Comparison of ENCODE assay signal across 23 mouse cellular contexts in genomic region chr7:83111217-83111823, GRCm38 (mm10).
A peak's percentile ranks its signal among the peaks of the same experiment; 100 is the strongest.
DNase-seq lines count a peak whose midpoint lies in the region; ATAC-seq and TF ChIP-seq lines count a peak whose summit lies in the region.
"Had no signal": no experiment of that assay in that cellular context is flagged by ENCODE, and none has a peak within 500 bp of the region (broad histone marks: within the 10 kb centered on the region; RNA-seq: fewer than 3 reads in every experiment).

No protein-coding gene starts in this region.

- H3K27ac ChIP-seq in hindbrain, embryonic 10.5 days, result 0 out of 2 replicates have a peak overlapping the region, but pooled peaks have one; percentile 23
- no peak overlapping the region for H3K27ac ChIP-seq in hindbrain, embryonic 12.5 days
- H3K27ac ChIP-seq in midbrain, embryonic 11.5 days (ENCODE audit: low read depth, low read length), result no peak overlapping the region
- no peak overlapping the region for H3K27ac ChIP-seq in midbrain, postnatal 0 days (ENCODE audit: low read depth, low read length)
- H3K27ac ChIP-seq in neural tube, embryonic 14.5 days (ENCODE audit: low read depth, low read length), result no peak overlapping the region
- H3K27ac ChIP-seq: embryonic facial prominence, embryonic 12.5 days; forebrain, embryonic 15.5 days; heart, embryonic 10.5 days had no signal

- TF ChIP-seq POLR2A in brain, embryonic 14.5 days (IDR thresholded peaks at IDR 0.05; ENCODE audit: borderline replicate concordance, extremely low read depth, insufficient read depth, insufficient read length, poor library complexity, severe bottlenecking), result no peak

- no peaks in the 10 kb centered on the region for H3K36me3 ChIP-seq in hindbrain, embryonic 10.5 days
- H3K36me3 ChIP-seq in hindbrain, embryonic 12.5 days, result no peaks in the 10 kb centered on the region
- H3K36me3 ChIP-seq in midbrain, embryonic 11.5 days (ENCODE audit: control insufficient read depth, insufficient read depth, low read length), result no peaks in the 10 kb centered on the region
- no peaks in the 10 kb centered on the region for H3K36me3 ChIP-seq in midbrain, postnatal 0 days (ENCODE audit: insufficient read depth, low read length)
- no peaks in the 10 kb centered on the region for H3K36me3 ChIP-seq in neural tube, embryonic 14.5 days (ENCODE audit: control insufficient read depth, insufficient read depth, low read length)
- H3K36me3 ChIP-seq: embryonic facial prominence, embryonic 12.5 days; forebrain, embryonic 15.5 days; G1E; heart, embryonic 10.5 days had no signal

- H3K4me1 ChIP-seq in hindbrain, embryonic 10.5 days (replicated peaks), result 0 out of 2 replicates have a peak, but pooled peaks cover 4% of the 10 kb centered on the region
- peaks cover 6% of the 10 kb centered on the region; the same call in 1 of the 2 replicates for H3K4me1 ChIP-seq in hindbrain, embryonic 12.5 days
- H3K4me1 ChIP-seq in midbrain, embryonic 11.5 days (ENCODE audit: control insufficient read depth, insufficient read depth, low read length), result no peaks in the 10 kb centered on the region; the same call in 1 of the 2 replicates
- H3K4me1 ChIP-seq in midbrain, postnatal 0 days (ENCODE audit: insufficient read depth, low read length), result no peaks in the 10 kb centered on the region
- no peaks in the 10 kb centered on the region for H3K4me1 ChIP-seq in neural tube, embryonic 14.5 days (ENCODE audit: control insufficient read depth, insufficient read depth, low read length)
- H3K4me1 ChIP-seq: embryonic facial prominence, embryonic 12.5 days; forebrain, embryonic 15.5 days; heart, embryonic 10.5 days had no signal

- no peak for ATAC-seq in hindbrain, embryonic 12.5 days (ENCODE audit: low FRiP score)
- no peak for ATAC-seq in midbrain, embryonic 11.5 days (ENCODE audit: low FRiP score)
- ATAC-seq in midbrain, postnatal 0 days (ENCODE audit: low FRiP score), result no peak
- peak; percentile 58; the same call in 1 of the 2 replicates for ATAC-seq in neural tube, embryonic 14.5 days (ENCODE audit: low read depth)
- ATAC-seq: CD4-positive, CD25-positive, alpha-beta regulatory T cell, adult 4 months; forebrain, embryonic 15.5 days; inflammation-experienced regulatory T-cells, adult 6 months had no signal

- no peaks in the 10 kb centered on the region for H3K27me3 ChIP-seq in hindbrain, embryonic 10.5 days (ENCODE audit: insufficient read depth, poor library complexity, severe bottlenecking)
- H3K27me3 ChIP-seq in hindbrain, embryonic 12.5 days, result no peaks in the 10 kb centered on the region
- no peaks in the 10 kb centered on the region for H3K27me3 ChIP-seq in midbrain, embryonic 11.5 days (ENCODE audit: control insufficient read depth, insufficient read depth, low read length)
- no peaks in the 10 kb centered on the region for H3K27me3 ChIP-seq in midbrain, postnatal 0 days (ENCODE audit: insufficient read depth, low read length)
- H3K27me3 ChIP-seq in neural tube, embryonic 14.5 days (ENCODE audit: control insufficient read depth, insufficient read depth, low read length), result no peaks in the 10 kb centered on the region
- H3K27me3 ChIP-seq: embryonic facial prominence, embryonic 12.5 days; forebrain, embryonic 15.5 days had no signal

- no peak overlapping the region for H3K9ac ChIP-seq in hindbrain, embryonic 12.5 days
- no peak overlapping the region for H3K9ac ChIP-seq in midbrain, embryonic 11.5 days (ENCODE audit: low read length)
- H3K9ac ChIP-seq in midbrain, postnatal 0 days (replicated peaks; ENCODE audit: low read length, poor library complexity, severe bottlenecking), result no peak overlapping the region
- H3K9ac ChIP-seq in neural tube, embryonic 14.5 days (replicated peaks; ENCODE audit: low read depth, low read length), result no peak overlapping the region
- H3K9ac ChIP-seq: embryonic facial prominence, embryonic 12.5 days; forebrain, embryonic 15.5 days had no signal

- no peak overlapping the region for H3K4me2 ChIP-seq in hindbrain, embryonic 12.5 days (replicated peaks)
- H3K4me2 ChIP-seq in midbrain, embryonic 11.5 days, result no peak overlapping the region
- no peak overlapping the region for H3K4me2 ChIP-seq in midbrain, postnatal 0 days (ENCODE audit: low read depth, low read length, poor library complexity, severe bottlenecking)
- H3K4me2 ChIP-seq in neural tube, embryonic 14.5 days (ENCODE audit: low read depth, low read length), result no peak overlapping the region
- H3K4me2 ChIP-seq: embryonic facial prominence, embryonic 12.5 days; forebrain, embryonic 15.5 days had no signal

- no peak overlapping the region for H3K4me3 ChIP-seq in hindbrain, embryonic 10.5 days
- no peak overlapping the region for H3K4me3 ChIP-seq in hindbrain, embryonic 12.5 days
- no peak overlapping the region for H3K4me3 ChIP-seq in midbrain, embryonic 11.5 days (ENCODE audit: low read depth, low read length)
- no peak overlapping the region for H3K4me3 ChIP-seq in midbrain, postnatal 0 days (ENCODE audit: low read depth, low read length)
- no peak overlapping the region for H3K4me3 ChIP-seq in neural tube, embryonic 14.5 days (ENCODE audit: low read depth, low read length)
- H3K4me3 ChIP-seq: embryonic facial prominence, embryonic 12.5 days; forebrain, embryonic 15.5 days; heart, embryonic 10.5 days had no signal

- DNase-seq in hindbrain, embryonic 10.5 days (ENCODE audit: low spot score), result no peak
- peak; percentile 51 for DNase-seq in midbrain, embryonic 11.5 days (ENCODE audit: low spot score, missing footprints)
- no peak for DNase-seq in midbrain, postnatal 0 days (ENCODE audit: low spot score)
- DNase-seq in brain, embryonic 14.5 days (ENCODE audit: low read depth), result peak; percentile 25
- DNase-seq in frontal cortex, postnatal 25 days (ENCODE audit: low spot score in 2 of 2), result no peak
- DNase-seq: adrenal gland, postnatal 14 days; B cell, adult 2 months; cerebellum, adult 11 months; cerebellum, adult 8-10 months; cerebellum, postnatal 14 days; embryo, embryonic 11 days; gastrocnemius, postnatal 10 days; heart, adult 18-20 months; heart, postnatal 10 days; heart, postnatal 4 days had no signal

- TF ChIP-seq CTCF in midbrain, postnatal 0 days (IDR thresholded peaks at IDR 0.05), result no peak
- TF ChIP-seq CTCF in brain, embryonic 14.5 days (IDR thresholded peaks at IDR 0.05; ENCODE audit: borderline replicate concordance, extremely low read depth, insufficient read depth, insufficient read length), result no peak

- WGBS in hindbrain, embryonic 10.5 days, result 80% methylated on average over 6 of the region's 6 CpGs
- 69% methylated on average over 6 of the region's 6 CpGs for WGBS in hindbrain, embryonic 12.5 days
- WGBS in midbrain, embryonic 11.5 days, result 79% methylated on average over 6 of the region's 6 CpGs
- 49% methylated on average over 6 of the region's 6 CpGs for WGBS in midbrain, postnatal 0 days
- WGBS in neural tube, embryonic 14.5 days, result 51% methylated on average over 6 of the region's 6 CpGs

- H3K9me3 ChIP-seq in hindbrain, embryonic 10.5 days, result no peaks in the 10 kb centered on the region
- H3K9me3 ChIP-seq in hindbrain, embryonic 12.5 days (replicated peaks), result no peaks in the 10 kb centered on the region
- H3K9me3 ChIP-seq in midbrain, embryonic 11.5 days (ENCODE audit: control insufficient read depth, low read length), result no peaks in the 10 kb centered on the region
- no peaks in the 10 kb centered on the region for H3K9me3 ChIP-seq in midbrain, postnatal 0 days (ENCODE audit: low read length)
- no peaks in the 10 kb centered on the region for H3K9me3 ChIP-seq in neural tube, embryonic 14.5 days (ENCODE audit: control insufficient read depth, low read length)
- H3K9me3 ChIP-seq: embryonic facial prominence, embryonic 12.5 days; forebrain, embryonic 15.5 days; G1E; heart, embryonic 10.5 days had no signal

Comparison
In these comparisons a context has a peak if more than half of its experiments do, and no peak if none do; other contexts are left out.
1. DNase-seq: peak in midbrain, embryonic 11.5 days (single experiment) and brain, embryonic 14.5 days (single experiment); none in hindbrain, embryonic 10.5 days (single experiment), midbrain, postnatal 0 days (single experiment) and frontal cortex, postnatal 25 days (0 of 2).